Mouse (Mus musculus) G1E (cell line): ENCODE data around the gene Hmox1.

Source experiments
- POLR2AphosphoS5 ChIP-seq: IDR thresholded peaks from 2 replicates; pipeline ENCODE4 v1.6.1; 2012; ENCODE audit warnings: low read depth, low read length, inconsistent platforms; ENCODE audit not compliant: insufficient replicate concordance
- TAL1 ChIP-seq: conservative IDR thresholded peaks from 2 replicates; pipeline ENCODE4 v1.6.1; 2012; ENCODE audit warnings: low read depth, low read length, inconsistent platforms, mixed read lengths

GRCm38 (mm10) chr8:75087127-75087526, 6.3 kb upstream of the Hmox1 start:
- TF ChIP-seq POLR2AphosphoS5 (no peak), TAL1 (no peak)
